Mouse (Mus musculus): ENCODE data around the gene Lep.

The Lep gene

GRCm38 (mm10) chr6:29044029-29044428 lies 16.0 kb upstream of the Lep start:
- no peak for DNase-seq (ENCODE audit: low spot score)

- DNase-seq (ENCODE audit: low spot score) = no peak
These were observed 10.1 kb upstream of the Lep start for GRCm38 (mm10) chr6:29049926-29050325.

GRCm38 (mm10) chr6:29052188-29052587 lies 7.8 kb upstream of the Lep start:
- no peak for DNase-seq (ENCODE audit: low spot score)

- no peak for DNase-seq (ENCODE audit: low spot score)
These were observed 6.8 kb upstream of the Lep start for GRCm38 (mm10) chr6:29053181-29053580.

GRCm38 (mm10) chr6:29056377-29056776 lies 3.6 kb upstream of the Lep start:
- DNase-seq (ENCODE audit: low spot score) = no peak

GRCm38 (mm10) chr6:29066389-29066790 lies 6.4 kb downstream of the Lep start:
- no peak for DNase-seq (ENCODE audit: low spot score)

- DNase-seq (ENCODE audit: low spot score) = no peak
These were observed 12.2 kb downstream of the Lep start for GRCm38 (mm10) chr6:29072258-29072657.

- DNase-seq (ENCODE audit: low spot score) = no peak
These were observed 13.6 kb downstream of the Lep start for GRCm38 (mm10) chr6:29073462-29074132.

- DNase-seq (ENCODE audit: low spot score) = no peak
These were observed 14.1 kb downstream of the Lep start for GRCm38 (mm10) chr6:29074133-29074469.

GRCm38 (mm10) chr6:29079291-29079690 lies 19.3 kb downstream of the Lep start:
- DNase-seq (ENCODE audit: low spot score) = no peak

GRCm38 (mm10) chr6:29081826-29082363 lies 21.9 kb downstream of the Lep start:
- DNase-seq (ENCODE audit: low spot score) = no peak

GRCm38 (mm10) chr6:29082776-29083354 lies 22.8 kb downstream of the Lep start:
- DNase-seq (ENCODE audit: low spot score) = no peak

GRCm38 (mm10) chr6:29084401-29084800 lies 24.4 kb downstream of the Lep start:
- DNase-seq (ENCODE audit: low spot score) = no peak

GRCm38 (mm10) chr6:29087921-29088709 lies 28.1 kb downstream of the Lep start:
- DNase-seq (ENCODE audit: low spot score) = no peak

- no peak for DNase-seq (ENCODE audit: low spot score)
These were observed 32.2 kb downstream of the Lep start for GRCm38 (mm10) chr6:29092234-29092633.

- no peak for DNase-seq (ENCODE audit: low spot score)
These were observed 32.9 kb downstream of the Lep start for GRCm38 (mm10) chr6:29092904-29093303.

- no peak for DNase-seq (ENCODE audit: low spot score)
These were observed 39.6 kb downstream of the Lep start for GRCm38 (mm10) chr6:29099536-29100170.

- no peak for DNase-seq (ENCODE audit: low spot score)
These were observed 40.4 kb downstream of the Lep start for GRCm38 (mm10) chr6:29100423-29100822.

GRCm38 (mm10) chr6:29101248-29101864 lies 41.3 kb downstream of the Lep start:
- no peak for DNase-seq (ENCODE audit: low spot score)

GRCm38 (mm10) chr6:29108376-29108775 lies 48.4 kb downstream of the Lep start:
- DNase-seq (ENCODE audit: low spot score) = no peak

GRCm38 (mm10) chr6:29111501-29111900 lies 51.5 kb downstream of the Lep start:
- no peak for DNase-seq (ENCODE audit: low spot score)

GRCm38 (mm10) chr6:29115756-29116155 lies 55.7 kb downstream of the Lep start:
- DNase-seq (ENCODE audit: low spot score) = no peak

Measured in urinary bladder, postnatal 25 days (tissue).